Mouse (Mus musculus) heart, embryonic 16.5 days (tissue): Measurements from ENCODE around the gene Angel2. TPM values are rescaled to one million over a fixed set of nuclear protein-coding genes. Genes with fewer than 3 reads are reported as not detected.

Experiments
- ATAC-seq: fragments of 200-750 bp; cut with Nextera tagmentation; replicated peaks from 2 replicates; pipeline ENCODE4 v1.8.0; 2017; ENCODE audit warnings: moderate number of reproducible peaks; ENCODE audit not compliant: insufficient read depth, low FRiP score; ENCODE audit errors: extremely low read depth
- H3K27ac ChIP-seq: fragments of 300-500 bp; sonication (generic); 2 replicates; pipeline ENCODE4 v1.5.1; 2014; ENCODE audit warnings: mild to moderate bottlenecking, low read length, control low read depth, moderate library complexity
- H3K27me3 ChIP-seq: fragments of 300-500 bp; sonication (generic); 2 replicates; pipeline ENCODE4 v1.6.1; 2014; ENCODE audit warnings: low read length, mixed read lengths; ENCODE audit not compliant: control insufficient read depth, insufficient read depth
- H3K36me3 ChIP-seq: fragments of 300-500 bp; sonication (generic); 2 replicates; pipeline ENCODE4 v1.6.1; 2014; ENCODE audit not compliant: control insufficient read depth, insufficient read depth
- H3K4me1 ChIP-seq: fragments of 300-500 bp; sonication (generic); 2 replicates; pipeline ENCODE4 v1.6.1; 2014; ENCODE audit warnings: low read length, mixed read lengths; ENCODE audit not compliant: control insufficient read depth, insufficient read depth
- H3K4me2 ChIP-seq: fragments of 300-500 bp; sonication (generic); 2 replicates; pipeline ENCODE4 v1.6.1; 2014; ENCODE audit warnings: low read depth, mild to moderate bottlenecking, control low read depth, low read length
- H3K4me3 ChIP-seq: fragments of 300-500 bp; sonication (generic); 2 replicates; pipeline ENCODE4 v1.5.1; 2014; ENCODE audit warnings: mild to moderate bottlenecking, control low read depth, low read length
- H3K9ac ChIP-seq: fragments of 300-500 bp; sonication (generic); 2 replicates; pipeline ENCODE4 v1.6.1; 2014; ENCODE audit warnings: low read length, control low read depth
- H3K9me3 ChIP-seq: fragments of 300-500 bp; sonication (generic); replicated peaks from 2 replicates; pipeline ENCODE4 v1.6.1; 2016; ENCODE audit warnings: low read length; ENCODE audit not compliant: control insufficient read depth
- WGBS: fragments of 180-500 bp; shearing (Covaris S2); extraction: QIAGEN DNeasy Blood & Tissue Kit; methylation state at CpG from one replicate; pipeline ENCODE4 v1.1.7; 2014; 5-methylcytosine and 5-hydroxymethylcytosine counted together
- polyA plus RNA-seq: library from polyadenylated mRNA; unstranded; fragments of >200 nt; fragmentation: Nextera tagmentation; extraction: Ambion mirVana; gene quantifications from 2 replicates; pipeline ENCODE4 v1.2.1, GENCODE M21; 2015

Angel2 gene
- polyA plus RNA-seq, 1 experiment from 2014 or later = 29.5 TPM

- H3K9ac ChIP-seq = peak overlapping the region; percentile 63
- no peak for ATAC-seq
- H3K27ac ChIP-seq = peak overlapping the region; percentile 96
- H3K27me3 ChIP-seq = no peaks in the 10 kb centered on the region
- H3K9me3 ChIP-seq = no peaks in the 10 kb centered on the region
- WGBS = 53% methylated on average over 14 of the region's 14 CpGs
- H3K4me1 ChIP-seq = peaks cover 60% of the 10 kb centered on the region
- H3K4me3 ChIP-seq = no peak overlapping the region
- H3K4me2 ChIP-seq = peak overlapping the region; percentile 42
- H3K36me3 ChIP-seq = peaks cover 7% of the 10 kb centered on the region
Measured at GRCm38 (mm10) chr1:190971708-190972610, 47.0 kb downstream of the Angel2 start.

GRCm38 (mm10) chr1:190972612-190973192 lies 47.8 kb downstream of the Angel2 start:
- Histone ChIP-seq H3K4me2 (peak overlapping the region; percentile 42), H3K9ac (peak overlapping the region; percentile 63), H3K9me3 (no peaks in the 10 kb centered on the region), H3K36me3 (peaks cover 7% of the 10 kb centered on the region), H3K27ac (peak overlapping the region; percentile 96), H3K4me1 (peaks cover 66% of the 10 kb centered on the region), H3K27me3 (no peaks in the 10 kb centered on the region), H3K4me3 (no peak overlapping the region)
- WGBS = 25% methylated on average over 7 of the region's 7 CpGs
- peak; percentile 82 for ATAC-seq

- peaks cover 63% of the 10 kb centered on the region for H3K4me1 ChIP-seq
- H3K4me3 ChIP-seq = no peak overlapping the region
- 87% methylated on average over 8 of the region's 8 CpGs for WGBS
- H3K27ac ChIP-seq = peak overlapping the region; percentile 34
- H3K9me3 ChIP-seq = no peaks in the 10 kb centered on the region
- no peak overlapping the region for H3K4me2 ChIP-seq
- H3K9ac ChIP-seq = peak overlapping the region; percentile 59
- peaks cover 7% of the 10 kb centered on the region for H3K36me3 ChIP-seq
- H3K27me3 ChIP-seq = no peaks in the 10 kb centered on the region
- ATAC-seq = no peak
Measured at GRCm38 (mm10) chr1:190974191-190974590, 49.3 kb downstream of the Angel2 start.

- no peak for ATAC-seq
- no peak overlapping the region for H3K4me3 ChIP-seq
- 50% methylated on average over 1 of the region's 1 CpGs for WGBS
- peaks cover 57% of the 10 kb centered on the region for H3K4me1 ChIP-seq
- no peak overlapping the region for H3K4me2 ChIP-seq
- H3K27me3 ChIP-seq = no peaks in the 10 kb centered on the region
- H3K36me3 ChIP-seq = peaks cover 7% of the 10 kb centered on the region
- no peaks in the 10 kb centered on the region for H3K9me3 ChIP-seq
- H3K9ac ChIP-seq = peak overlapping the region; percentile 59
- H3K27ac ChIP-seq = peak overlapping the region; percentile 34
Measured at GRCm38 (mm10) chr1:190974833-190975232, 49.9 kb downstream of the Angel2 start.

GRCm38 (mm10) chr1:190976887-190977573 lies 52.1 kb downstream of the Angel2 start:
- peak overlapping the region; percentile 98 for H3K4me2 ChIP-seq
- peaks cover 7% of the 10 kb centered on the region; the same call in 1 of the 2 replicates for H3K36me3 ChIP-seq
- no peak for ATAC-seq
- peak overlapping the region; percentile 76 for H3K4me3 ChIP-seq
- peak overlapping the region; percentile 34 for H3K27ac ChIP-seq
- H3K4me1 ChIP-seq = peaks cover 47% of the 10 kb centered on the region
- no peaks in the 10 kb centered on the region for H3K9me3 ChIP-seq
- WGBS = 26% methylated on average over 11 of the region's 11 CpGs
- H3K27me3 ChIP-seq = no peaks in the 10 kb centered on the region
- H3K9ac ChIP-seq = peak overlapping the region; percentile 90

GRCm38 (mm10) chr1:190978001-190978400 lies 53.1 kb downstream of the Angel2 start:
- Histone ChIP-seq H3K27me3 (no peaks in the 10 kb centered on the region), H3K27ac (peak overlapping the region; percentile 92), H3K4me1 (peaks cover 39% of the 10 kb centered on the region), H3K4me2 (peak overlapping the region; percentile 98), H3K36me3 (peaks cover 7% of the 10 kb centered on the region; the same call in 1 of the 2 replicates), H3K9me3 (no peaks in the 10 kb centered on the region), H3K4me3 (peak overlapping the region; percentile 76), H3K9ac (peak overlapping the region; percentile 90)
- no peak for ATAC-seq
- 2% methylated on average over 22 of the region's 22 CpGs for WGBS

- peaks cover 33% of the 10 kb centered on the region for H3K4me1 ChIP-seq
- ATAC-seq = peak; percentile 52
- peaks cover 7% of the 10 kb centered on the region; the same call in 1 of the 2 replicates for H3K36me3 ChIP-seq
- H3K4me2 ChIP-seq = peak overlapping the region; percentile 98
- under 1% methylated on average over 46 of the region's 46 CpGs for WGBS
- no peaks in the 10 kb centered on the region for H3K9me3 ChIP-seq
- no peaks in the 10 kb centered on the region for H3K27me3 ChIP-seq
- peak overlapping the region; percentile 90 for H3K9ac ChIP-seq
- peak overlapping the region; percentile 76 for H3K4me3 ChIP-seq
- H3K27ac ChIP-seq = peak overlapping the region; percentile 92
Measured at GRCm38 (mm10) chr1:190978511-190979073, 53.7 kb downstream of the Angel2 start.

- Histone ChIP-seq H3K4me1 (peaks cover 31% of the 10 kb centered on the region), H3K4me3 (peak within 1 kb of the TSS; percentile 76), H3K27ac (peak within 1 kb of the TSS; percentile 92), H3K9me3 (no peaks in the 10 kb centered on the region), H3K4me2 (peak within 1 kb of the TSS; percentile 98), H3K9ac (peak within 1 kb of the TSS; percentile 90), H3K36me3 (peaks cover 7% of the 10 kb centered on the region; the same call in 1 of the 2 replicates), H3K27me3 (no peaks in the 10 kb centered on the region)
- 1% methylated on average over 38 of the region's 38 CpGs for WGBS
- peak; percentile 97 for ATAC-seq
Measured at GRCm38 (mm10) chr1:190979100-190979563, 54.2 kb downstream of the Angel2 start, which contains the start of gene Vash2. Gene Vash2 (minus strand): TSS chr1:190979296.
